Mouse (Mus musculus) midbrain, embryonic 11.5 days (tissue): ENCODE measurements around the gene Usp15. TPM values are rescaled to one million over a fixed set of nuclear protein-coding genes. Genes with fewer than 3 reads are reported as not detected.

Source experiments
- ATAC-seq: fragments of 200-750 bp; cut with Nextera tagmentation; 2 replicates; pipeline ENCODE4 v1.8.0; 2017; ENCODE audit warnings: moderate TSS enrichment, moderate library complexity; ENCODE audit not compliant: low FRiP score
- DNase-seq: peaks from one replicate; pipeline ENCODE4 v3.0.0; 2015; ENCODE audit warnings: low spot score; ENCODE audit errors: missing footprints
- H3K27ac ChIP-seq: fragments of 300-500 bp; sonication (generic); 2 replicates; pipeline ENCODE4 v1.5.1; 2014; ENCODE audit warnings: low read depth, low read length
- H3K27me3 ChIP-seq: fragments of 300-500 bp; sonication (generic); 2 replicates; pipeline ENCODE4 v1.6.1; 2014; ENCODE audit warnings: mild to moderate bottlenecking, low read length, moderate library complexity, mixed read lengths; ENCODE audit not compliant: control insufficient read depth, insufficient read depth
- H3K36me3 ChIP-seq: fragments of 300-500 bp; sonication (generic); 2 replicates; pipeline ENCODE4 v1.6.1; 2014; ENCODE audit warnings: mild to moderate bottlenecking, low read length, moderate library complexity, mixed read lengths; ENCODE audit not compliant: control insufficient read depth, insufficient read depth
- H3K4me1 ChIP-seq: fragments of 300-500 bp; sonication (generic); 2 replicates; pipeline ENCODE4 v1.6.1; 2014; ENCODE audit warnings: low read length; ENCODE audit not compliant: control insufficient read depth, insufficient read depth
- H3K4me2 ChIP-seq: fragments of 300-500 bp; sonication (generic); 2 replicates; pipeline ENCODE4 v1.6.1; 2014; ENCODE audit warnings: mild to moderate bottlenecking, moderate library complexity
- H3K4me3 ChIP-seq: fragments of 300-500 bp; sonication (generic); 2 replicates; pipeline ENCODE4 v1.5.1; 2014; ENCODE audit warnings: low read depth, low read length
- H3K9ac ChIP-seq: fragments of 300-500 bp; sonication (generic); 2 replicates; pipeline ENCODE4 v1.6.1; 2014; ENCODE audit warnings: low read length
- H3K9me3 ChIP-seq: fragments of 300-500 bp; sonication (generic); 2 replicates; pipeline ENCODE4 v1.6.1; 2016; ENCODE audit warnings: low read length; ENCODE audit not compliant: control insufficient read depth
- WGBS: fragments of 180-500 bp; shearing (Covaris S2); extraction: QIAGEN DNeasy Blood & Tissue Kit; methylation state at CpG from one replicate; pipeline ENCODE4 v1.1.7; 2014; 5-methylcytosine and 5-hydroxymethylcytosine counted together
- polyA plus RNA-seq: library from polyadenylated mRNA; unstranded; fragments of >200 nt; fragmentation: Nextera tagmentation; extraction: Ambion mirVana; gene quantifications from 2 replicates; pipeline ENCODE4 v1.2.1, GENCODE M21; 2014

The Usp15 gene
- polyA plus RNA-seq, 1 experiment from 2014 or later, result 73.4 TPM

- H3K4me1 ChIP-seq, result peaks cover 3% of the 10 kb centered on the region; the same call in 1 of the 2 replicates
- WGBS, result 96% methylated on average over 10 of the region's 10 CpGs
- no peak for ATAC-seq
These were observed 65.3 kb downstream of the Usp15 start for GRCm38 (mm10) chr10:123131487-123131886.

GRCm38 (mm10) chr10:123120666-123121392 is 76.0 kb downstream of the Usp15 start:
- no peaks in the 10 kb centered on the region for H3K4me1 ChIP-seq
- 95% methylated on average over 14 of the region's 14 CpGs for WGBS
- peaks cover 12% of the 10 kb centered on the region for H3K36me3 ChIP-seq
- no peak for ATAC-seq
- no peaks in the 10 kb centered on the region for H3K9me3 ChIP-seq
- H3K4me3 ChIP-seq, result no peak overlapping the region
- DNase-seq, result no peak
- no peak overlapping the region for H3K4me2 ChIP-seq
- H3K27ac ChIP-seq, result no peak overlapping the region
- no peak overlapping the region for H3K9ac ChIP-seq
- H3K27me3 ChIP-seq, result no peaks in the 10 kb centered on the region

More at GRCm38 (mm10) chr10:123131487-123131886, 65.3 kb downstream of the Usp15 start:
- Histone ChIP-seq H3K36me3 (peaks cover 5% of the 10 kb centered on the region; the same call in 1 of the 2 replicates), H3K27ac (no peak overlapping the region), H3K9me3 (no peaks in the 10 kb centered on the region), H3K4me3 (no peak overlapping the region), H3K27me3 (no peaks in the 10 kb centered on the region), H3K9ac (no peak overlapping the region), H3K4me2 (no peak overlapping the region)
- no peak for DNase-seq

DNA sequence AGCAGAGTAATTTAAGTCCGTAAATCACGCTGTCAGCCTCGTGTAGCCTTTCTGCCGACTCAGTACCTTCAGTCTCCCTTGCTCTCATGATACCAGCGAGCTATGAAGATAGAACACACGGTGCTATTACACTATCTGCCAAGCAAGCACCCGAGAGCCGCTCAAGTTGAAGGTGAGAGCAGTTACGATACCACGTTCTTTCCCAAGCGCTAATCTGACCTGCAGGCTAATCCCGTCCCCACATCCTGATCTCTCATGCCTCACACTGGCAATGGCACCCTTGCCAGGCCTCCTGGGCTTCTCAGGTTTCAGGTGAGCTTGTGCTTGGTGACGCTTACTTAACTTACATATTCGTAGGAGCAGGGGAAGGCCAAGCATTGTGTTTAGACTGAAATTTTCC is 79.9 kb downstream of the Usp15 start:
- Histone ChIP-seq H3K4me2 (no peak overlapping the region), H3K27ac (no peak overlapping the region), H3K9ac (no peak overlapping the region), H3K9me3 (no peaks in the 10 kb centered on the region), H3K27me3 (no peaks in the 10 kb centered on the region), H3K36me3 (peaks cover 14% of the 10 kb centered on the region), H3K4me3 (no peak overlapping the region), H3K4me1 (no peaks in the 10 kb centered on the region)
- peak; percentile 41 for DNase-seq
- WGBS, result 90% methylated on average over 14 of the region's 14 CpGs
- no peak for ATAC-seq

DNA sequence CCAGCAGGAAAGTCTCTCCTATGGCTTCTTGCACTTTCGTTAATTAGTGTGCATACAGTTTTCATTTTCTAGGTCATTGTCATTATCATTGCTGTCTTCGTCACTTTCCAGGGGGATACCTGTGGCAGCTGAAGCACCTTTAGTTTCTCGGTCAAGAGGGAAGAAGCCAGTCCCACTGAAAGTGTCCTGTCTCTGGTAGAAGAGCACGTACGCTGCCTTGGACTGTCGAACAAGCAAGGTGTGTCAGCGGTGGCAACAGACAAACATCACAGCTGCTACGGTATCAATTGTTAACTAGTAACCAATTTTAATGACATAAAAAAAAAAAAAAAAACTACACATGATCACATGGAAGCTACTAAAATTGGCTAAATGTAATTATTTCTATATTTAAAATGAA is 83.3 kb downstream of the Usp15 start:
- Histone ChIP-seq H3K27ac (no peak overlapping the region), H3K9me3 (no peaks in the 10 kb centered on the region), H3K4me3 (no peak overlapping the region), H3K4me1 (no peaks in the 10 kb centered on the region), H3K27me3 (no peaks in the 10 kb centered on the region), H3K4me2 (no peak overlapping the region), H3K36me3 (peaks cover 8% of the 10 kb centered on the region; the same call in 1 of the 2 replicates), H3K9ac (no peak overlapping the region)
- ATAC-seq, result no peak
- WGBS, result 95% methylated on average over 8 of the region's 8 CpGs
- DNase-seq, result peak; percentile 66

- H3K4me1 ChIP-seq, result no peaks in the 10 kb centered on the region
- peaks cover 8% of the 10 kb centered on the region; the same call in 1 of the 2 replicates for H3K36me3 ChIP-seq
- ATAC-seq (no peak), DNase-seq (peak; percentile 10)
- H3K4me3 ChIP-seq, result no peak overlapping the region
- H3K9ac ChIP-seq, result no peak overlapping the region
- WGBS, result 90% methylated on average over 9 of the region's 9 CpGs
- no peak overlapping the region for H3K4me2 ChIP-seq
- H3K9me3 ChIP-seq, result no peaks in the 10 kb centered on the region
- no peak overlapping the region for H3K27ac ChIP-seq
- H3K27me3 ChIP-seq, result no peaks in the 10 kb centered on the region
These were observed 84.0 kb downstream of the Usp15 start for GRCm38 (mm10) chr10:123112787-123113168.

DNA sequence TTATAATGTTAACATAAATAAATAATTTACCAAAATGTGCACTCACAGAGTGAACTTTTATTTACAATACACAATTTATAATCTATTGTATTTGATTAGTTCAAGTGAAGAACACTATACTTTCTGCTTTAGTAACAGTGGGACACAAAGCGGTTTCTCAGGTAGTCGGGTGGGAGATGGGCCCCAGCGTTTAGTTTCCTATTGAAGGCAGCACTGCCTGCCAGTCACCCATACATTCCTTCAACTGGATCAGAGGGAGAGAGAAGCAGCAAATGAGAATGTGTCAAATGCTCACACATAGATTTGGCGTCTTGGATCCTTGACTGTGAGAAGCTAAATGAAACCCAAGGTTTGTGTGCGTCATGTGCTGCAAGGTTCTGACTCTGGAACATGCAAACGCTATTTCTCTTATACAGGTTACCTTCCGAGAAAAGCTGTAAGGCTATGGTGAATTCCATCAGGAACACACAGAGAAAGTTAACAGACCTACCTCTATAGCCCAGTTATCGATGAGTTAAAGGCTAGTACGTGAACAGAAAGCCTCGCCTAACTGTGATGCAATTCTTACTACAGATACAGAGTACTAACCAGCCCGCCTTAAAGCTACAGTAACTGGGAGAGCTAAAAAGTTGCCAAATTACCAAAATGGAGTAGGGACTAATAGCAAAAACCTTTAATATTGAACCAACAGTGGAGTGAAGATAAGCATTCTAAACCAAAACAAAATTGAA is 84.6 kb downstream of the Usp15 start:
- Histone ChIP-seq H3K4me1 (no peaks in the 10 kb centered on the region), H3K27me3 (no peaks in the 10 kb centered on the region), H3K36me3 (peaks cover 8% of the 10 kb centered on the region; the same call in 1 of the 2 replicates), H3K27ac (no peak overlapping the region), H3K4me2 (no peak overlapping the region), H3K9ac (no peak overlapping the region), H3K9me3 (no peaks in the 10 kb centered on the region), H3K4me3 (no peak overlapping the region)
- ATAC-seq, result no peak
- DNase-seq, result peak; percentile 57
- 93% methylated on average over 11 of the region's 11 CpGs for WGBS

DNA sequence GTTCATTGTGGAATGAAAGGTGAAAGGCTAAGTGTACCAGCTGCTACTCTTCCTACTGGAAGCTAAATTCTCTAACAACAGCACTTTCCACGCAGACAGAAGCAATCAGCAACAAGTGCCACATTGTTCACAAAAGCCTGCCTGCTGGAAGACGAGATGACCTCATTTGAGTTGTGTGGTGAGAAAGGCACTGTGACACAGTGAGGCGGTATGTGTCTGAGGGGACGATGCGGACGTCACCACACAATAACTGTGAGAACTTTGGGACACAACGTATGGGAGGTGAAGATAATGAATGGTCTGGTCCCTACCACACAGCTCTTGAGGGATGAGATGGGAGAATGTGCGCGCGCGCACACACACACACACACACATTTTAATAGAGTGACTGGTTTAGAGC is 86.2 kb downstream of the Usp15 start:
- Histone ChIP-seq H3K27me3 (no peaks in the 10 kb centered on the region), H3K4me1 (no peaks in the 10 kb centered on the region), H3K4me3 (no peak overlapping the region), H3K9me3 (no peaks in the 10 kb centered on the region), H3K9ac (no peak overlapping the region), H3K36me3 (peaks cover 8% of the 10 kb centered on the region; the same call in 1 of the 2 replicates), H3K4me2 (no peak overlapping the region), H3K27ac (no peak overlapping the region)
- WGBS, result 90% methylated on average over 11 of the region's 11 CpGs
- DNase-seq (peak; percentile 56), ATAC-seq (no peak)

- ATAC-seq (no peak), DNase-seq (peak; percentile 8)
- 88% methylated on average over 1 of the region's 1 CpGs for WGBS
- H3K36me3 ChIP-seq, result no peaks in the 10 kb centered on the region; the same call in 1 of the 2 replicates
- no peaks in the 10 kb centered on the region for H3K4me1 ChIP-seq
- H3K4me3 ChIP-seq, result no peak overlapping the region
- no peak overlapping the region for H3K4me2 ChIP-seq
- H3K27ac ChIP-seq, result no peak overlapping the region
- H3K27me3 ChIP-seq, result no peaks in the 10 kb centered on the region
- no peak overlapping the region for H3K9ac ChIP-seq
- no peaks in the 10 kb centered on the region for H3K9me3 ChIP-seq
These were observed 88.3 kb downstream of the Usp15 start for GRCm38 (mm10) chr10:123108527-123108926.

DNA sequence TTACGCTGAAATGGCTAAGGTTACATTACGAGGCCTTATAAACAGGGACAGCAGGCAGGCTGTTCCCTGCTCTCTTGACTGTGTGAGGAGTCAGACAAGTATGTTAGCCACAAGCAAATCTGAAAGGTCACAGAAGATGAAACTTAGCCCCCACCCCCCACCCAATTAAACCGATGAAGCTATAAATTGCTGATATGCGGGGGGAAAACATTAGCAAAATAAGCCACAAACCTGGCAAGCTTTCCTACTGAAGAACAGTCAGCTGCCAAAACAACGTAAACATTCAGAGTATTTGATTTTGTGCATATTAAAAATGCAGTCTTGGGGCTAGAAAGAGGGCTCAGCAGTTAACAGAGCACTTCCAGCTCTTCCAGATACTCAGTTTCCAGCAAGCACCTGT is 88.7 kb downstream of the Usp15 start:
- Histone ChIP-seq H3K9ac (no peak overlapping the region), H3K4me3 (no peak overlapping the region), H3K4me1 (no peaks in the 10 kb centered on the region), H3K36me3 (no peaks in the 10 kb centered on the region; the same call in 1 of the 2 replicates), H3K27ac (no peak overlapping the region), H3K27me3 (no peaks in the 10 kb centered on the region), H3K4me2 (no peak overlapping the region), H3K9me3 (no peaks in the 10 kb centered on the region)
- ATAC-seq (no peak), DNase-seq (peak; percentile 67)
- WGBS, result 93% methylated on average over 5 of the region's 5 CpGs
